Mouse (Mus musculus) cerebellum, adult 11-12 months (tissue): ENCODE measurements around the gene Rasl10a.
A peak's percentile ranks its signal among the peaks of the same experiment; 100 is the strongest.
"Not testable (repeated sequence)": the region's sequence is repeated elsewhere in the genome, so short reads cannot be mapped to it uniquely, and the experiment has no call there.

Experiments used
- DNase-seq: peaks from one replicate; pipeline ENCODE4 v3.0.0; 2022

Gene Rasl10a

GRCm38 (mm10) chr11:5054874-5055273 is 3.1 kb upstream of the Rasl10a start:
- DNase-seq = no peak

GRCm38 (mm10) chr11:5055945-5056938 is 1.7 kb upstream of the Rasl10a start:
- DNase-seq = no peak

GRCm38 (mm10) chr11:5057064-5057463 is 864 bp upstream of the Rasl10a start:
- no peak for DNase-seq

DNA sequence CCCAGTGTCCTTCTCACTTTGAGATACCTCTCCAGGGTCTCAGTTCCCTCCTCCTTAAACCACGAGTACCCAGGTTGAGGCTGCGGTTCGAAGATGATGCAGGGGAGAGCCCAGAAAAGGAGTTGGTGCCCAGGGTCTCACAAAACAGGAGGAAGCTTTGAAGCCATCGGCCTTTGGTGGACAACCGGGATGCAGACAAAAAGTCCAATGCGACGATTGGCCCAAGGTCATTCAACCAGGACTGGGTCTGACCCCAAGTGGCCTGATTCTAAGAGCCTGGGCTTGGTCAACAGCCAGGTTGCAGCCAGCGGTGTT is 430 bp upstream of the Rasl10a start:
- DNase-seq = no peak

- DNase-seq = no peak
Observed at GRCm38 (mm10) chr11:5058783-5059182, 855 bp downstream of the Rasl10a start.

DNA sequence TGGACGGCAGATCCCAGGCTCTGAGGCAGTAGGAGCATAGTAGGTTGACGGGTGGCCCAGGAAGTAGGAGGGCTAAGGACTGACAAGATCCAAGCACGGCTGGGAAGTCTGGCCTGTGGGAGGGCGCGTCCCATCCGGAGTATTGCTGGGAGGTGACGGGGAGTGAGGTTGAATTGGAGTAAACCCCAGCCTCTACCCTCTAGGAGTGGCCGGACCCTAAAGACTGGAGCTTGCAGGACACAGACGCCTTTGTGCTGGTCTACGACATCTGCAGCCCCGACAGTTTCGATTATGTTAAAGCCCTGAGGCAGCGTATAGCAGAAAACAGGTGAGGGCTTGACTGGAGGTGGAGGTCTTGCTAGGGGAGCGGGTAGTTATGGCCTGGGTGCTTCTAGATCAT is 1.3 kb downstream of the Rasl10a start:
- no peak for DNase-seq

- no peak for DNase-seq
Observed at GRCm38 (mm10) chr11:5059704-5060156, 1.8 kb downstream of the Rasl10a start.

DNA sequence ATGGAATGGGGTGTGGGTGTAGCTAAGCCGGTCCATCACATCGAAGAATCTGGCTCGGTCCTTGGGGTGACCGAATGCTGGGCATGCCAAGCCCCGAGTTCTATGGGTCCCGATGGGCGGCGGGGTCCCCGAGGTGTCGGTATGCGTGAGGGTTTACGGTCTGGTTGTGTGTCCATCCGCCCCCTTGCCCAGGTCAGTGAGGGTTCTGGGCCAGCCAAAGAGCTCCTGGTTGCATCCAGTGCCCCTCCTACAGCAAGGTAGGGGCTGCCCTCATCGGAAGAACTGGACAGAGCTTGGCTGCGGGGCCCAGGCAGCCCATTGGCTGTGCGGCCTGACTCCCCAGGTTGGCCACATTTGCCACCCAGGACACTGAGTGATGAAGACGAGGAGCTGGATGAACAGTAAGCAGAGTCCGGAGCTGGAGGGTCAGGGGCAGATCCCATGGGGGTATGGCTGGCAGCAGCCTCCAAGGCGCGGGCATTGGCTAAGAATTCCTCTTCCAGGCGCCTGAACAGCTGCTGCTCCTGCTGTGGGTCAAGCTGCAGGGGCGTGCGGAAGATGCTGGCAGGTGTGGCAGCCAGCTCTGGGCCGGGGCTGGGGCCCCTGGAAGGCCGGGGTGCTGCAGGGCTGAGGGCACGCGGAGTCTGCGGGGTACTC is 3.0 kb downstream of the Rasl10a start:
- DNase-seq = no peak

GRCm38 (mm10) chr11:5061413-5062139 is 3.6 kb downstream of the Rasl10a start:
- DNase-seq = peak; percentile 75

GRCm38 (mm10) chr11:5062326-5062725 is 4.4 kb downstream of the Rasl10a start:
- no peak for DNase-seq

GRCm38 (mm10) chr11:5062860-5063505 is 5.1 kb downstream of the Rasl10a start:
- DNase-seq = no peak

DNA sequence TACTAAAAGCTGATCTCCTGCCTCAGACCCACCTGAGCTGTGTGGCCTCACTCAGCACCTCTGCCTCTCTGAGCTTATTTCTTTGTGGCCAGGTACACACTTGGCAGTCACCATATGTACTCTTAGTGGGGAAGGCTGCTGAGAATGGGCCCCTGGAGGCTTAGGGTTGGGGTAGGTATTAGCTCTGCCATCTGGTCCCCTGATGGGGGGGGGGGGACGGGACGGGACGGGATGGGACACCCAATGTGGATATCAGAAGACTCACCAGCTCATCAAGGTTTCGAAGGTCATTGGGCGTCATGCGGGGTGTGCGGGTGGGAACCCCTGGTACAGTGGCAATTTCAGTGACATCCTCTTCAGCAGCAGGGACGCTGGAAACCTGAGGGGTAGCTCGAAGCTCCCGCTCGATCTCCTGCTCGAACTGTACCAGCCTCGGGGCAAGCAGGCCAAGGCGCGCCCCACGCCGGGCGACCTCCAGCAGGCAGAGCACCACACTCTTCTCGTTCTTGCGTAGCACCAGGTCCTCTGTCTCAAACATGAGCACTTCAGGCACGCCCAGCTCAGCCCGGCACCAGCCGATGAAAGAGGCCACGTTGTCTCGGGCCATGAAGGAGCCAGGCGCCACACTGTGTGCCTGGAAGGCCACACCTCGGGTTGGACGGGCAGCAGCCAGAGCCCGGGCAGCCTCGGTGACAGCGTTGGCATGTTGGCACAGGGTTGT is 5.8 kb downstream of the Rasl10a start:
- DNase-seq = no peak

DNA sequence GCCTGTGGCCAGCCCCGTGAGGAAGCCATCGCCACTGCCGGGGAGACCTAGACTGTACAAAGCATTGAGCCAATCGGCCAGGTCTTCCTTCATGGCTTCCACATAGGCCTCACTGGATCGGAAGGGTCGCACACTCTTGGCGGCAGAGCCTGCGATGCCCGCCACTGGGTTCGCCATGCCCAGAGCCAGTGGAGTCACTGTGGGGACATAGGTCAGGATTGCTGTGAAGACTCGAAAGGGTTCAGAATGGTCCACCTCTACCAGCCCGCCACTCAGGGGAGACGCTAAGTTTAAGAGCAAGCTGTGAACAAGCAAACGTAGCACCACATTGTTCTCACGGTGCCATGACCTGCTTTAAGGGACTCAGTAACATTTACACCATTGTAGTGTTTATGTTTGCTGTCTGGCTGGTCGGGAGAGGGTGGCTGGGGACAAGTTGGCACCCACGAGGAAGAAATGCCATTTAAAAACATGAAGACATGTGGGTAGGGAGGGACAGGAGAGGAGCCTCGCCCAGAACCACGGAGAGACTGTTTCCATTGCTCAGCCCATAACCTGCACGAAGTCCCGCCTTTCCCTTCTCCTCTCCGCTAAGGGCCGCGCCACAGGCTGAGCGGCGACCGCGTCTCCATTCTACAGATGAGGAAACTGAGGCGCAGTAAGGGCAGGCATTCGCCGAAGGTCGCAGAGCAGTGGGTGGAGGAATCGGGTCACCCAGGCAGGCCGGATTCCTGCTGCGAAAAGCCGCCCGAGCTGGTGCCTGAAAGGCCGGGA is 6.5 kb downstream of the Rasl10a start:
- no peak for DNase-seq

DNA sequence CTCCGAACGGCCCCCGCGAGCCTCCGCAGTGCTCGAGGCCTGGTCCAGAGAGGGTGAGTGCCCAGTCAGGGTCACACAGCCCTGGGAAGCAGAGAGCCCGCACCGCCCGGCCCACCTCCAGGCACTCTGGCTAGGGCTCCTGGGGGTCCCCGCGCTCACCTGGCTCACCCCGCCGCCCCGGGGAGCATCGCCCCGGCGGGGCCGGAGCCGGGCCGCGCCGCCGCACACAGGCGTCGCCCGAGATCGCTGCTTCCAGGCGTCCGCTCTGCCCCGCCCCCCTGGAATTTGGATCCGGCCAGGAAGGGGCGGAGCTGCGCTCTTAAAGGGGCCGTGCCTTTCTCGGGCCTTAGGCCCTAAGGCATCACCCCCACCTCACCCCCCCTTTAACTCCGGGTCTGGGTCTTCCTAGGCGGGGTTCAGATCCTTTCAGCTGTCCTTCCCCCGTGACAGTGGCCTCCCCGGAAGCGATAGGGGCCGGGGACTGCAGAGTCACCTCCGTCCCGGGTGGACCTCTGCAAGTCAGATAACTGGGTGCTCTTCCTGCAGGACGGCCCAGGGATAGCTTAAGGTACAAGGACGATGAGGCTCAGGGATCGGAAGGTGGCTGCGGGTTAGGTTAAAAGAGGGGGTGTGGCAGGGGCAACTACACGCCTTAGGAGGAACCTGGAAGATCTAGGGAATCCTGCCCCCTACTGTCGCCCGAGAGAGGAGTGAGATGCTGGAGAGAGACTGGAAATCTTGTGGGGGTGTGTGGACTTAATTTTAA is 7.3 kb downstream of the Rasl10a start, which contains the start of gene Gas2l1:
Gas2l1 (minus strand) TSS at position 272 of the 766 bp plus-strand sequence.
- DNase-seq = peak; percentile 85

- no peak for DNase-seq
Observed at GRCm38 (mm10) chr11:5067063-5067462, 9.1 kb downstream of the Rasl10a start.

DNA sequence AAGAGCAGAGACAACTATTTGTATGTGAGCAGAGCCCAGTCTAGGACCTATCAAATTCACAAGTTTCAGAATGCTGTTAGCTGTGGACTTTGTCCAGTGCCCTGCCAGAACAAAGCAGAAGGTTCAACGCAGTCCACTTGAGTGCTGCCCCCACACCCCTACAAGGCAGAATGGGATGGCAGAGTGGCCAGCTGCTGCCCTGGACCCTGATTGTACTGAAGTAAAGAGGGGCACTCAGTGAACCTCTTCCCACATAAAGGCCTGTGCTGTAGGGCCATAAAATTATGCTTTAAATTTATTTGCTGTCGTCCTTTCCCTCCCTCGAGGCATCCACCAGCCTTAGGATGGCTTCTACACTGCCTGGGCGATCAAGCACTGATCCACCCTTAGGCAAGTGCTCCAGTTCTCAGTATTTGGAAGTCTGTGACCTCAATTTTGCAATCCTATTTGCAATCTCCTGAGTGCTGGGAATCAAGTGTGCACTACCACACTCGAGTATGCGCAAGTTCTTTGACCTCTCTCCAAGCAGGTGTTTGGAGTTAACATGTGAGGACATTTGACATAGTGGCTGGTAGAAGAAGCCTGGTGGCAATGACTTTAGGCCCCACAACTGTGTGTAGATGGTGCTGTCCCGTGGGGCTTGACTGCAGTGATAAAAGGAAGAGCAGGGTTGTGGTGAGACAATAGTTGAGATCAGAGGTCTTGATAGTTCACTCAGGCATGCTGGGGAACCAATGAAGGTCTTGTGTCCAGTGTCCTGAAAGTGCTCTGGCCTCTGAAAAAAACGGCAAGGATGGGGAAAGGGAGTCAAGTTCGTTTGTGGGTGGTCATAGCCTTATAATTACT is 10.4 kb downstream of the Rasl10a start:
- DNase-seq = no peak

DNA sequence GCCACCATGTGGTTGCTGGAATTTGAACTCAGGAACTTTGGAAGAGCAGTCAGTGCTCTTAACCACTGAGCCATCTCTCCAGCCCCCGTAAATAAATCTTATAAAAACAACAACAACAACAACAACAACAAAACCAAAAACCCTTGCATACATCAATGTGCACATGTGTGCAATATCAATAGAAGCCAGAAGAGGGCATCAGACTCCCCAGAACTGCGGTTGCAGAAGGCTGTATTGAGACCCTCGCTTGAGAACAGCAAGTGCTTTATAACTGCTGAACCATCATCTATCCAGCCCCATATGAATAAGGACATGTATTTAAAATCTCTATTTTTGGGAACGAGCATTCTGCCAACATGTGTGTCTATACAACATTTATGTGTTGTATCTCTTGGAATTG is 17.0 kb downstream of the Rasl10a start:
- DNase-seq = no peak

- no peak for DNase-seq
Observed at GRCm38 (mm10) chr11:5075760-5076159, 17.8 kb downstream of the Rasl10a start.

DNA sequence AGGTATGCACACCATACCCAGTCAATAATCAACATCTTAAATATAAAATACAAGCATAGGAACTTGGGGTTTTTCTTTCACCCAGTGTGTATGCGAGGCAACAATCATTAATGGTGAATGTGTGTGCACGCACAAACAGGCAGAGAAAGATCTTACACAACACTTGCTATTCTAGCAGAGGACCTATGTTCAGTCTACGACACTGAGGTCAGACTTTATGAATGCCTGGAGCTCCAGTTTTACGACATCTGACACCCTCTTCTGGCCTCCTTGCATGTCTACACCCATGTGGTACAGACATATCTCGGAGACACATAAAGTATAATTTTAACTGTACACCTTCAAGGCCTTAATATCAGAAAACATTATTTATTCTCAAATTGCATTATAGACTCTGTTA is 18.9 kb downstream of the Rasl10a start:
- not testable (repeated sequence) for DNase-seq

GRCm38 (mm10) chr11:5089147-5089546 is 31.2 kb downstream of the Rasl10a start:
- no peak for DNase-seq
